Mouse (Mus musculus) G1E (cell line): ENCODE results near the gene Gm7075. TPM values are rescaled to one million over a fixed set of nuclear protein-coding genes. Genes with fewer than 3 reads are reported as not detected.
"Not testable (repeated sequence)": the region's sequence is repeated elsewhere in the genome, so short reads cannot be mapped to it uniquely, and the experiment has no call there.

Experiments used
- ATAC-seq: 2 replicates; pipeline ENCODE4 v1.8.0; 2016; ENCODE audit warnings: mild to moderate bottlenecking; ENCODE audit not compliant: insufficient number of reproducible peaks, poor library complexity, low FRiP score, severe bottlenecking; ENCODE audit errors: extremely low read depth
- DNase-seq: peaks from one replicate; pipeline ENCODE4 v3.0.0; 2012; ENCODE audit warnings: low spot score
- H3K27me3 ChIP-seq: 2 replicates; pipeline ENCODE4 v1.6.1; 2012; ENCODE audit warnings: mild to moderate bottlenecking, low read length, inconsistent platforms; ENCODE audit not compliant: insufficient read depth
- H3K36me3 ChIP-seq: replicated peaks from 2 replicates; pipeline ENCODE3; 2012; ENCODE audit warnings: mild to moderate bottlenecking, inconsistent platforms
- H3K4me1 ChIP-seq: 2 replicates; pipeline ENCODE4 v1.6.1; 2012; ENCODE audit warnings: low read depth, low read length, inconsistent platforms, mixed read lengths; ENCODE audit not compliant: insufficient read depth
- H3K4me3 ChIP-seq: 2 replicates; pipeline ENCODE4 v1.5.1; 2012; ENCODE audit warnings: low read depth, mild to moderate bottlenecking, inconsistent platforms, low read length, moderate library complexity, mixed read lengths
- H3K9me3 ChIP-seq: replicated peaks from 2 replicates; pipeline ENCODE4 v1.6.1; 2012; ENCODE audit warnings: inconsistent platforms
- CTCF ChIP-seq: IDR thresholded peaks from 2 replicates; pipeline ENCODE4 v1.5.1; 2012; ENCODE audit warnings: low read depth, low read length, inconsistent platforms, mixed read lengths
- GATA1 ChIP-seq: IDR thresholded peaks from 2 replicates; pipeline ENCODE4 v1.6.1; 2012; ENCODE audit warnings: borderline replicate concordance, low read length, inconsistent platforms, mixed read lengths
- GATA2 ChIP-seq: IDR thresholded peaks from 2 replicates; pipeline ENCODE4 v1.6.1; 2012; ENCODE audit warnings: low read depth, low read length, inconsistent platforms, borderline replicate concordance
- POLR2AphosphoS5 ChIP-seq: IDR thresholded peaks from 2 replicates; pipeline ENCODE4 v1.6.1; 2012; ENCODE audit warnings: low read depth, low read length, inconsistent platforms; ENCODE audit not compliant: insufficient replicate concordance
- TAL1 ChIP-seq: conservative IDR thresholded peaks from 2 replicates; pipeline ENCODE4 v1.6.1; 2012; ENCODE audit warnings: low read depth, low read length, inconsistent platforms, mixed read lengths
- polyA plus RNA-seq: library from polyadenylated mRNA; stranded (reverse); fragments of >175 nt; gene quantifications from 2 replicates; pipeline ENCODE4 v1.2.3, GENCODE M21; 2012
- total RNA-seq, 2 experiments: library from RNA; stranded (forward) in 1 of 2; stranded (reverse) in 1 of 2; fragments of 200-1000 nt in 1 of 2; fragments of >200 nt in 1 of 2; fragmentation: Nextera tagmentation in 1 of 2; gene quantifications; 2 replicates each; pipeline ENCODE4 v1.2.3; 2014 to 2017

Gene Gm7075
- total RNA-seq (2014; fragmentation: Nextera tagmentation): not detected in 2 replicates
- not detected in 2 replicates for total RNA-seq (2017)
- not detected in 2 replicates for polyA plus RNA-seq

GRCm38 (mm10) chr10:63421739-63422735 is at the start of gene Gm7075:
TSS of gene Gm7075 (minus strand) at chr10:63421789.
- no peak for DNase-seq
- no peak; the same call in 1 of the 2 replicates for ATAC-seq
- no peaks in the 10 kb centered on the region for H3K36me3 ChIP-seq
- H3K27me3 ChIP-seq: 0 out of 2 replicates have a peak, but pooled peaks cover 2% of the 10 kb centered on the region
- H3K4me3 ChIP-seq: no peak within 1 kb of the TSS
- H3K4me1 ChIP-seq: no peaks in the 10 kb centered on the region
- no peaks in the 10 kb centered on the region for H3K9me3 ChIP-seq
- TF ChIP-seq POLR2AphosphoS5: no peak
- TF ChIP-seq CTCF: peak; percentile 24

- no peaks in the 10 kb centered on the region for H3K27me3 ChIP-seq
- H3K9me3 ChIP-seq: no peaks in the 10 kb centered on the region
- TF ChIP-seq CTCF (no peak), GATA2 (no peak), TAL1 (no peak), GATA1 (no peak), POLR2AphosphoS5 (no peak)
- DNase-seq: no peak
- H3K4me1 ChIP-seq: no peaks in the 10 kb centered on the region
- no peak for ATAC-seq
- no peaks in the 10 kb centered on the region for H3K36me3 ChIP-seq
- H3K4me3 ChIP-seq: no peak overlapping the region
These were observed 39.3 kb upstream of the Gm7075 start for GRCm38 (mm10) chr10:63460935-63461334.

GRCm38 (mm10) chr10:63457292-63458128 is 35.9 kb upstream of the Gm7075 start:
- H3K4me1 ChIP-seq: no peaks in the 10 kb centered on the region
- no peaks in the 10 kb centered on the region for H3K27me3 ChIP-seq
- DNase-seq: no peak
- no peaks in the 10 kb centered on the region for H3K36me3 ChIP-seq
- no peak overlapping the region for H3K4me3 ChIP-seq
- TF ChIP-seq POLR2AphosphoS5: no peak
- TF ChIP-seq TAL1: no peak
- no peak for TF ChIP-seq GATA2
- ATAC-seq: no peak
- no peaks in the 10 kb centered on the region for H3K9me3 ChIP-seq

GRCm38 (mm10) chr10:63455110-63455878 is 33.7 kb upstream of the Gm7075 start:
- no peak overlapping the region for H3K4me3 ChIP-seq
- H3K4me1 ChIP-seq: no peaks in the 10 kb centered on the region
- DNase-seq (no peak), ATAC-seq (no peak)
- no peaks in the 10 kb centered on the region for H3K36me3 ChIP-seq
- TF ChIP-seq CTCF: no peak
- no peaks in the 10 kb centered on the region for H3K27me3 ChIP-seq
- no peaks in the 10 kb centered on the region for H3K9me3 ChIP-seq

GRCm38 (mm10) chr10:63453926-63454325 is 32.3 kb upstream of the Gm7075 start:
- Histone ChIP-seq H3K27me3 (no peaks in the 10 kb centered on the region), H3K4me3 (no peak overlapping the region), H3K36me3 (no peaks in the 10 kb centered on the region), H3K4me1 (no peaks in the 10 kb centered on the region), H3K9me3 (no peaks in the 10 kb centered on the region)
- no peak for DNase-seq
- no peak for TF ChIP-seq POLR2AphosphoS5
- no peak for TF ChIP-seq TAL1
- TF ChIP-seq GATA1: no peak
- no peak for TF ChIP-seq CTCF
- TF ChIP-seq GATA2: no peak
- no peak for ATAC-seq

- H3K4me3 ChIP-seq, H3K4me1 ChIP-seq, H3K9me3 ChIP-seq, H3K27me3 ChIP-seq, ATAC-seq, H3K36me3 ChIP-seq, DNase-seq: not testable (repeated sequence)
These were observed 23.2 kb upstream of the Gm7075 start for GRCm38 (mm10) chr10:63444602-63445387.
